Mouse (Mus musculus): ENCODE data around the gene Slc39a11. TPM values are rescaled to one million over a fixed set of nuclear protein-coding genes. Genes with fewer than 3 reads are reported as not detected.

Slc39a11 gene
- polyA plus RNA-seq, 1 experiment, result 6.5 TPM

DNA sequence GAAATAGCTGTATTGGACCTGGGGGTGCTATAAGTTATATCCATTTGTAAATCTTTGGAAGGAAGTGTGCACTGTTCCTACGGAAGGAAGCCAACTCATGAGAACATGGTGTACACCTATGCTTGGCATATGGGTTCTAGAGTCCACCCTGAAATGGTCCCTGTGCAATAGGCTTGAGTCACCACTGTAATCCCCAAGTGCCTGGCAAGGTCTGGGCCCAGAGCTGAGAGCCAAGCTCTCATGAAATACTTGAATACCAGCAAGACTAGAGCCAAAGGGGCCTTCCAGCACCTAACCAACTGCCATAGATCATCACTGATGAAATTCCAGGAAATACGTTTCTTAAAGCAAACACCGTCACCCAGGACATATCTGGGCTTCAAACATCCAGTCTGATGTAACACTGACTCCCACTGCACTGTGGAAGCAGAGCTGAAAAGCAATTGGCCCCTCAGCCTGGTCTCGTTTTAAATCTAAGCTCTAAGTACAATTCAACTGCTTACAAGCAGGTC lies 111.4 kb downstream of the Slc39a11 start:
- Histone ChIP-seq H3K4me3 (ENCODE audit: insufficient read depth, low read depth, low read length) (no peak overlapping the region), H3K27ac (replicated peaks; ENCODE audit: low read depth, low read length) (no peak overlapping the region), H3K4me1 (ENCODE audit: control insufficient read depth, insufficient read depth, insufficient read length, low read length) (peaks cover 19% of the 10 kb centered on the region)

DNA sequence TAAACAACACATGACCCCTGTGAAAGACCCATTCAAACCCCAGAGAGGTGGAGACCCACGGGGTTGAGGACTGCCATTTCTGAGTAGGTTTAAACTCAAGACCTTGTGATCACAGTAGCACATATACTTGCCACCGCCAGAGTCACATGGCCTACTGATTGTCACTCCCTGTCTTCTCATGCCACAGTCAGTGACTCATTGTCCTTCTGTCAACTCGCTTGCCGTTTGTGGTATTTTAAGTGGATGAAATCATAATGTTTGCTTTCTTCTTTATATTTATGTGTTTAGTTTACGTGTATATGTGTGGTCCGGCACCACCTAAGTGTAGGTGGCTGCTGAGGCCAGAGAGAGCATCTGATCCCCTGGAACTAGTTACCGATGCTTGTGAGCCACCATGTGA lies 112.2 kb downstream of the Slc39a11 start:
- H3K27ac ChIP-seq (replicated peaks; ENCODE audit: low read depth, low read length), result no peak overlapping the region
- no peak overlapping the region for H3K4me3 ChIP-seq (ENCODE audit: insufficient read depth, low read depth, low read length)

DNA sequence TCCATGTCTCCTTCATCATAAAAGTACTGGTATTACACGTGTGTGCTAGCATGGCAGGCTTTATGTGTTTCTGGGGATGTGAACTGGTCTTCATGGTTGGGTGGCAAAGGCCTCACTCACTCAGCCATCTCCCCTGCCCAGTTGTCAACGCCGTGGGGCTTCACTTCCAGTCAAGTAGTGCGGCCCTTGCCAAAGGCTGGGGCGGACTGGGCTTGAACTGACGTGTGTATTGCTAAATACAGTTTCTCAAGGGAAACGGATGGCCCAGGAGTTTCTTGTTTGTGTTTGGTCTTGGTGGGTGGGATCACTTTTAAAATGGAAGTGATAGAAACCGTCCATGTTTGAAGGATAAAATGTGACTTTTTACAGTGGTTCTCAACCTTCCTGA lies 112.7 kb downstream of the Slc39a11 start:
- H3K27ac ChIP-seq (replicated peaks; ENCODE audit: low read depth, low read length), result no peak overlapping the region
- H3K4me1 ChIP-seq (ENCODE audit: control insufficient read depth, insufficient read depth, insufficient read length, low read length), result peaks cover 19% of the 10 kb centered on the region
- H3K4me3 ChIP-seq (ENCODE audit: insufficient read depth, low read depth, low read length), result no peak overlapping the region

More for the DNA sequence above, 112.2 kb downstream of the Slc39a11 start:
- H3K4me1 ChIP-seq (ENCODE audit: control insufficient read depth, insufficient read depth, insufficient read length, low read length), result peaks cover 19% of the 10 kb centered on the region

DNA sequence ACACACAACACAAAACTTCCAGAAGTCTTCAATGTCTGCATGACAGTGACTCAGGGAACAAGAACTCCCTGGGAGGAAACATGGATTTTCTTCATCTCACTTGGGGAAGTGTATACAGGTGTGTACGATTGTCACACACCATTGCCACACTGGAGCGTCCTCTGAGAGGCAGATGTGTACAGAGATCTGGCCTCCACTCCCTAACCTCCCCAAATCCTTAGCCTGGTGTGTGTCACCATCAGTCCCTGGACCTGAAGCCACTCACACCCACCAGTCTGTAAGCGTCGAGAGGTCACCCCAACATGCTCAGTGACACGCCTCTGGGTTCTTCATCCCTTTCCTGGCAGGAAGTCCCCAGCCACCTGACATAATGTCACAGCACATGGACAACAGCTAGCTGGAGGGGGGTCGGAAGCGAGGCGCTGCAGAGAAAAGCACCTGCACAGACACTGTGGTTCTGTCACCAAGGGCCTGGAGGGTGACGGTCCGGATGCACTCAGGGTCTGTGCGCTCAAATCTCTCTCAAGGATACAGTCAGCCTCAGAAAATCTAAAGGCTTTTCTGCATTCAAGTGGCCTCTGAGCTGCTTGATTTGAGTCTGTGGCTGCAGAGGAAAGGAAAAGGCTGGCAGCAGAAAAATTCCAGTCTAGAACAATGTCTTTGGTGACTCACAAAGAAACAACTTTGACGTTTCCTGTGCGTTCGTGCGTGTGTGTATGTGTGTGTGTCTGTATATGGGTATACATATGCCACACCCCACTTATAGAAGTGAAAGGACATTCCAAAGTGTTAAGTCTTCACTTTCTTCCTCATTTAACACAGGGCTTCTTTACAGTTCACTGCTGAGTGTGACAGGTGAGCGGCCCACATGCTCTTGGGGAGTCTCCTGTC lies 113.3 kb downstream of the Slc39a11 start:
- Histone ChIP-seq H3K27ac (replicated peaks; ENCODE audit: low read depth, low read length) (no peak overlapping the region), H3K4me1 (ENCODE audit: control insufficient read depth, insufficient read depth, insufficient read length, low read length) (peaks cover 19% of the 10 kb centered on the region), H3K4me3 (ENCODE audit: insufficient read depth, low read depth, low read length) (no peak overlapping the region)

DNA sequence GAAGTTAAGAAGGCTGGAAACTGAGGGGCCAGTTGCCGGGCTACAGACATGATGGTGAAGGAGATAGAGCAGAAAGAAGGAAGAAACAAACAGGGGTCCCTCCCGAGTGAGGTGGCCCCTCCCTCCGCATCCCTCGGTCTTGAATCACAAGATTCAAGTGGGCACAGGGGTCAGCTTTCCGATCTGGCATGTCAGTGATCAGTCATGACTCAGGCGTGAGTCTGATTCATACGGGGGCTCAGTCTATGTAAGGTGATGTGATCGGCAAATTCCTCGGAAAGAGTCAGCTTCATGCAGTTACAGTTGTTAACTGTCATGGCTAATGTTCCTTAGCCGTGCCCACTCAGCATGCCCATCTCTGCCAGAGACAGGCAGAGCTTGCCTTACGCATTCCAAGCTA lies 115.5 kb downstream of the Slc39a11 start:
- Histone ChIP-seq H3K27ac (replicated peaks; ENCODE audit: low read depth, low read length) (no peak overlapping the region), H3K4me1 (ENCODE audit: control insufficient read depth, insufficient read depth, insufficient read length, low read length) (peaks cover 16% of the 10 kb centered on the region), H3K4me3 (ENCODE audit: insufficient read depth, low read depth, low read length) (no peak overlapping the region)

DNA sequence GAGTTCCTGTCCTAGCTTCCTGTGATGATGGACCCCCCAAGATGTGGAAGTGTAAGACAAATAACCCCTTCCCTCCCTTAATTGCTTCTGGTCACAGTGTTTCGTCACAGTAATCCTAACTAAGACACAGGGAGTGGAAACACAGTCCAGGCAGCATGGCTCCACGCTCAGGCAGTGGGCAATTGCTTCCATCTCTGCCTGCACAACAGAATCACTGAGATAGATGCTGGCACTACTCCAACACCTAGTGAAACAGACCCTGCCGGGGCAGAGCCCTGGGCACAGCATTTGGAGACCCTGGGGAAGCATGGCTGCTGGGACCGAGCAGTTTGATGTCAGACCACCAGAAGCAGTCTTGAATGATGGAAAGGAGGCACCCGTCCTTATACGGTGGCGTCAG lies 115.9 kb downstream of the Slc39a11 start:
- Histone ChIP-seq H3K4me1 (ENCODE audit: control insufficient read depth, insufficient read depth, insufficient read length, low read length) (peaks cover 13% of the 10 kb centered on the region), H3K4me3 (ENCODE audit: insufficient read depth, low read depth, low read length) (no peak overlapping the region), H3K27ac (replicated peaks; ENCODE audit: low read depth, low read length) (no peak overlapping the region)

DNA sequence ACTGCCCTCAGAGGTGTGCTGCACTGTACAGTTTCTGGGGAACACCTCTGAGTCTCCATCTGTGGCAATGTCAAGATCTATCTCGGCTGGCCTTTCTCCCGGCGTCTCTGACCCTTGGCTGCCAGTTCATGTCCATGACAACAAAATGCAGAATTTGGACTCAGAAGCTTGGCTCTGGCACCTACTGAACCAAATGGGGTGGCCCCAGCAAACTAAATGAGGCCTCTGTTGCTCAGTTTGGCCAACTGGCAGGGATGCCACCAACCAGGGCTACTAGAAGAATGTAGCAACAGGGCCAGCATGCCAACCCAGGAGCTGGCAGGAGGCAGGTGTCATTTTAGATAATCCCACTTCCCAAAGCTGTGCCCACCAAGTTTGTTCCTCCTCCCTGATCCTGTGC lies 121.5 kb downstream of the Slc39a11 start:
- H3K4me1 ChIP-seq (ENCODE audit: control insufficient read depth, insufficient read depth, insufficient read length, low read length), result no peaks in the 10 kb centered on the region
- H3K27ac ChIP-seq (replicated peaks; ENCODE audit: low read depth, low read length), result no peak overlapping the region
- no peak overlapping the region for H3K4me3 ChIP-seq (ENCODE audit: insufficient read depth, low read depth, low read length)

DNA sequence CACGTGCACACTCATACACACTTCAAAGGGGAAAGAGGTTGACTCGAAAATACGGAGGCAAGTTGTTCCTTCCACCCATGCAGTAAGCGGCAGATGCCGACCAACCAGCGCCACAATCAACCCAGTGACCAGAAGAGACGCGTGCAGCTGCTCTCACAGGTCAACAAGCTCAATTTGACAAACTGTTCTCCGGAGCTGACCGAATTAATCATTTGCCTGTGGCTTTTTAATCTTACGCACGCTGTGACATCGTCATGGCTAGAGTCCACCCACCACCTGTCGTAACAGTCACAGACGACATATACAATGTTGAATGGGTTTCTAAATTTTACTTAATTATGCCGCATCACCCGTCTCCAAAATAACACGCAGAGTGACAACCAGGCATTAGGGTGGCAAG lies 124.1 kb downstream of the Slc39a11 start:
- no peaks in the 10 kb centered on the region for H3K4me1 ChIP-seq (ENCODE audit: control insufficient read depth, insufficient read depth, insufficient read length, low read length)
- no peak overlapping the region for H3K4me3 ChIP-seq (ENCODE audit: insufficient read depth, low read depth, low read length)
- H3K27ac ChIP-seq (replicated peaks; ENCODE audit: low read depth, low read length), result no peak overlapping the region

DNA sequence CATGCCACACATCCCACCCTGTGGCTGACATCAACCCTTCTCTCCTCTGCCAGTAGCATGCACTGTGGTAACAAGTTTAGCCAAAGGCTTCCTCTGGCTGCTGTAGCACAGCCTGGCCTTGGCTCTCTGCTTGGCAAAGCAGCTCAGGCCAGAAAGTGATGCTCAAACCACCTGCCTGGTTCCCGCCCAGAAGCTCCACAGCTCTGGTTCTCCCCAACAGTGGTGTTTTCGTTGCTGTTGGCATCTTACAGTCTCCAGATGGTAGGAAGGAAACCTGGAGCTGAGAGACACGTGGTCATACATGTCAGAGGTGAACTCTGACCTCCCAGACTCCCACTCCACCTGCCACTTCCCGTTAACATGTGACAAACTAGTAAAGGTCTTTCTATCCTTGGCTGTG lies 127.2 kb downstream of the Slc39a11 start:
- H3K4me1 ChIP-seq (ENCODE audit: control insufficient read depth, insufficient read depth, insufficient read length, low read length), result no peaks in the 10 kb centered on the region
- H3K27ac ChIP-seq (replicated peaks; ENCODE audit: low read depth, low read length), result no peak overlapping the region
- H3K4me3 ChIP-seq (ENCODE audit: insufficient read depth, low read depth, low read length), result no peak overlapping the region

DNA sequence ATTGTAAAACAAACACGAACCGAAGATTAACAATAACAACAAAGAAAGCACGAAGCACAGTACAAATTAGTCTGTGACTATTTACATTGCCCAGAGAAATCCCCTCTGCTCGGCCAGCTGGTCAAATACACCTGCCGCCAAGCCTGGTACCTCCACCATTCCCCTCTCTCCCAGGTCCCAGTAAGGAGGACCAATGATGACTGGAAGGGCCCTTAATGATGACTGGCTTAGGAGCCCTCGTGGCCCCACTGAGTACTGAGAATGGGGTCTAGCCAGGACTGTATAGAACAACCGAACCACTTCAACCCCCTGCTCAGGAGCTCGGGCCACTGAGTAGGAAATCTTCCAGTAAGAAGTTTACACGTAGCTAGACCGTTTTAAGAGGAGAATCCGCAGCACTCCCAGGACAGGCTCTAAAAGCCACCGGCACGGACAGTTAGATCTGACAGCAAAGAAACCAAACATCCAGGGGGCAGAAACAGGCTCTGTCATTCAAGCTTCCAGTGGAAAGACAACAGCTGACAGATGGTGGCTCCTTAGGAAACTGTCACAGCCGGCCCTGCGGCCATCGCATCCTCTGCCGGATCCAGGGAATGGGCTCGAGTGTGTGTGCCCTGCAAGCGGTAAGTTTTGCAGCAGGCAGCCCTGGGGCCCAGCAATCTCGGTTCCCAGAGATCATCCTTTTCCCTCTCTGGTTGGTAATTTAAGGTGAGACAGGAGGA lies 128.2 kb downstream of the Slc39a11 start:
- Histone ChIP-seq H3K4me1 (ENCODE audit: control insufficient read depth, insufficient read depth, insufficient read length, low read length) (no peaks in the 10 kb centered on the region), H3K27ac (replicated peaks; ENCODE audit: low read depth, low read length) (no peak overlapping the region), H3K4me3 (ENCODE audit: insufficient read depth, low read depth, low read length) (no peak overlapping the region)

DNA sequence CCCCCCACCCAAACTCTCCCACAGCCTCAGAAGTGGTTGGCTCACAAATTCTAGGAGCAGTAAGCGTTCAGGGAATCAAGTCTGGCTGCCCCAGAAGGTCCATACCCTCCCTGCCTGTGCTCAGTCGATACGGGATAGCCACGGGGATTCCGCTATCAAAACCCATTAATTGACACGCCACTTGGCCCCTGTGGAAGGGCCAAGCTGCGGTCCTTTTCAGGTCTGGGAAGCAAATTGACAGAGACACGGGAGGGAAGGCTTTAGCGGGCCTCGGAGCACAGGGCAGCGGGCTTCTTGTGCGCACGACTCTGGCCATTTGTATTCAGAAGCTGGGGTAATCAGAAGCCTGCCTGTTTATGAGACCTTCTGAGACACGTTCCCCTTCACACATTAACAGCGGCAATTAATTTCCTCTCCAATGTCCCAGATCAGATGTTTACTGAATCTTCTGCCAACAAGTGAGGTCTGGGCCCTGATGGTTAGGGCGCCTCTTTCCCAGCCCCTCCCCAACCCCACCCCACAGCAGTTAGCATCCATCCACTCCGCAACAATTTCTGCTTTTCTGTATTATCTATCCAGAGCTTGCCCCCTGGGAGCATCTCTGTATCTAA lies 128.9 kb downstream of the Slc39a11 start:
- no peak overlapping the region for H3K27ac ChIP-seq (replicated peaks; ENCODE audit: low read depth, low read length)
- H3K4me3 ChIP-seq (ENCODE audit: insufficient read depth, low read depth, low read length), result no peak overlapping the region
- H3K4me1 ChIP-seq (ENCODE audit: control insufficient read depth, insufficient read depth, insufficient read length, low read length), result no peaks in the 10 kb centered on the region

DNA sequence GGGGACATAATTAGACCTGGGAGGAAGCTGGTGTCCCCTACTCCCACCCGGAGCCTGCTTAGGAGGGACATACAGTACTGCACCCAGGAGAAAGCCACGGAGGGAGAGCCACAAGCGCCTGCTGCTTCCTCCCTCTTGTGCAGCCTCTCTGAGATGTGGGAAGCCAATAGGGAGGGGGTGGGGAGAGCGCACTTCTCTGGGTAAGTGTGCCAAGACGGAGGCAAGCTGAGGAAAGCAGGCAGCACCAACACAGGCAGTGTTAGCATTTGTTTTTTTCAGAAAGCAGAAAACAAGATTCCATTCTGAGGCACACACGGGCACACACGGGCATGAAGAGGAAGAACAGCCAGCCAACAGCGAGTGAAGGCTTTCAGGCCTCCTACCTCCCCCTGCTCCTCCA lies 129.5 kb downstream of the Slc39a11 start:
- no peak overlapping the region for H3K4me3 ChIP-seq (ENCODE audit: insufficient read depth, low read depth, low read length)
- no peaks in the 10 kb centered on the region for H3K4me1 ChIP-seq (ENCODE audit: control insufficient read depth, insufficient read depth, insufficient read length, low read length)
- H3K27ac ChIP-seq (replicated peaks; ENCODE audit: low read depth, low read length), result no peak overlapping the region

DNA sequence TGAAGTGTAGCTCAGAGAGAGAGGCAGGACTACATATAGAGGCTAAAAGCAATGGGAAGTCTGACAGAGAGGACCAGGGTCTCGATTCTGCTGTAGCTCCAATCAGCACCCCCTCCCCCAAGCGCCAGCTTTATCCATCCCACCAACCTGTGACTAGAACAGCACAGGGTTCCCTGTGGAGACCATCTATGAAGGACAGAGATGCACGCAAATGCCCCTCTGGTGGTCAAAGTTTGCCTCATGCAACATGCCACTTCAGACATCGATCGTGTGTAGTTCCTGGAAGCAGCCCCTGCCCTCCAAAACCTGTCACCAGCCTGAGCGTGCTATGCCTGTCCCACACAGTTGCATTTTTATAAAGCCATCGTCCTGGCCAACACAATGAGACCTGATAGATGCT lies 129.9 kb downstream of the Slc39a11 start:
- H3K27ac ChIP-seq (replicated peaks; ENCODE audit: low read depth, low read length), result no peak overlapping the region
- H3K4me3 ChIP-seq (ENCODE audit: insufficient read depth, low read depth, low read length), result no peak overlapping the region
- H3K4me1 ChIP-seq (ENCODE audit: control insufficient read depth, insufficient read depth, insufficient read length, low read length), result no peaks in the 10 kb centered on the region

DNA sequence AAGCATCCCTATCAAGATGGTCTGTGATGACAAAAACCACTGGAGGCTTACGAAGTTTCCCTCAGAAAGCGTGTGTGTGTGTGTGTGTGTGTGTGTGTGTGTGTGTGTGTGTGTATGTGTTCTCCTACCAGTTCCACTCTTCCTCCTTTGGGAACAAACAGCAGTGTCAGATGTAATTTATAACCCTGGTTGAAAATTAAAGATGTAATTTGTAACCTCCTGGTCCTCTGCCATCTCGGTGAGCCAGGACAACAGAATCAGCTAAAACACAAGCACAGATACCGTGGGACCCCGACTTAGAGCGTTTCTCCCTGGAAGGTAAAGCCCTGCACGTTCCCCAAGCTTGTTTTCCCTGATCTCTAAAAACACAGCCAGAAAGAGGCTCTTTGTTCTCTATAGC lies 131.7 kb downstream of the Slc39a11 start:
- Histone ChIP-seq H3K4me1 (ENCODE audit: control insufficient read depth, insufficient read depth, insufficient read length, low read length) (no peaks in the 10 kb centered on the region), H3K4me3 (ENCODE audit: insufficient read depth, low read depth, low read length) (no peak overlapping the region), H3K27ac (replicated peaks; ENCODE audit: low read depth, low read length) (no peak overlapping the region)

DNA sequence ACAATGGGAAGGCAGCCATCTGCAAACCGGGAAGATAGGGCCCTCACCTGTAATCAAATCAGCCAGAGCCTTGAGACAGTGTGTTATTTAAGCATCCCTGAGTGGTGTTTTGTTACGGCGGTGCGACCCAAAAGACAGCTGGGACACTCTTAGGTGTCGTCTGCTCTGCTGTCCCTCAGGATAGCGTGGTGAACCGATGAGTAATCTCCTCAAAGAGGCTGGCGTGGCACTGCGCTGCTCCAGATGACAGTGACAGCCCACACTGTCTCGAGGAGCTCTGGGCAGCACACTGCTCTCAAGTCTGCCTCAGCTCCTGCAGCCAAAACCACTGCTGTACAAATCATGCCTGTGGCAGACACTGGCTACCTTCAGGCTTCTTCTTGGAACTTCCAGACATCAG lies 133.7 kb downstream of the Slc39a11 start:
- H3K4me3 ChIP-seq (ENCODE audit: insufficient read depth, low read depth, low read length), result no peak overlapping the region
- H3K27ac ChIP-seq (replicated peaks; ENCODE audit: low read depth, low read length), result no peak overlapping the region
- peaks cover 4% of the 10 kb centered on the region; the same call in 1 of the 2 replicates for H3K4me1 ChIP-seq (ENCODE audit: control insufficient read depth, insufficient read depth, insufficient read length, low read length)

Measured in brown adipose tissue, adult 24 weeks (tissue).